Mouse (Mus musculus) adrenal gland, postnatal 10 days (tissue): ENCODE data around the gene Neurl2. TPM values are rescaled to one million over a fixed set of nuclear protein-coding genes. Genes with fewer than 3 reads are reported as not detected.
"Not testable (repeated sequence)": the region's sequence is repeated elsewhere in the genome, so short reads cannot be mapped to it uniquely, and the experiment has no call there.

ENCODE experiments used
- DNase-seq: peaks from one replicate; pipeline ENCODE4 v3.0.0; 2021; ENCODE audit warnings: mixed read lengths
- long read RNA-seq, 2 experiments: library from polyadenylated mRNA; stranded (forward); transcript quantifications; one replicate each; pipeline ENCODE4 v2.0.0; 2021
- total RNA-seq, 2 experiments: library from RNA; stranded (reverse); gene quantifications; 2 replicates each; pipeline ENCODE4 v1.2.3; 2021

Neurl2 gene
- total RNA-seq, result 1 to 10 TPM; 3.4 to 8.0 TPM
- long read RNA-seq, experiment 1, transcript Neurl2-201 (2 exons, 1,014 nt), result major isoform, 6 of 6 reads
- long read RNA-seq, experiment 1, partial matches to known transcripts, result 0 of 6 reads
- long read RNA-seq, experiment 1, other reads (novel, unspliced or antisense), result 0 of 6 reads
- long read RNA-seq, experiment 2, transcript Neurl2-201 (2 exons, 1,014 nt), result major isoform, 5 of 5 reads
- long read RNA-seq, experiment 2, partial matches to known transcripts, result 0 of 5 reads
- long read RNA-seq, experiment 2, other reads (novel, unspliced or antisense), result 0 of 5 reads

DNA sequence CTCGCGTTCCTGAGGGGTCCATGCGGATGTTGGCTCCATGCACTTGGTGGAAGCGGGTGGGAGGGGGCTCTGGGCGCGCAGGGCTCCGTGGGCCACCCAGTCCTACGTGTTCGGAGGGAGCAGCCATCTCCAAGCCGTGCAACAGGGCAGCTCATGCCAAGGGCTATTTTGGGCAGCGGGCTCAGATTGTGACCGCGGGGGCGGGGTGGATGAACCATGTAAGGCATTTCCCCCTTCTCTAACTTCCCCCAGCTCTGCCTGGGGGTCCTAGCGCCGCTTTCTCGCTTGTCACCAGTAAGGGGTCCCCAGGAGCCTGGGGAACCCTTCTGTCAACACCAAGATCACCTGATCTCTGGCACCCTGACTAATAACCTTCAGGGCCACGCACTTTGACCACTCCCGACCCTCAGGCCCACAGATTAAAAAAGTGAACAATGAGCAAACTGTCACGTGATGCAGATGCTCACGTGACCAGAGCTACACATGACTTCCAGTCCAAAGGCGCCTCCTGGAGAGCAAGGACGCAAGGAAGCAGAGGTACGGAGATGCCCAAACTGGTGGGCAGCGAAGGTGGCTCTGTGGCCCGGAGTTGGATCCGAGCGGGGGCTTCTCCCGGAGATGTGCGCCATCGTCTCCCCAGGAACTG lies at the start of gene Neurl2:
TSS of gene Neurl2 (minus strand) at position 143 of the 646 bp plus-strand sequence.
- DNase-seq, result peak; percentile 92

DNA sequence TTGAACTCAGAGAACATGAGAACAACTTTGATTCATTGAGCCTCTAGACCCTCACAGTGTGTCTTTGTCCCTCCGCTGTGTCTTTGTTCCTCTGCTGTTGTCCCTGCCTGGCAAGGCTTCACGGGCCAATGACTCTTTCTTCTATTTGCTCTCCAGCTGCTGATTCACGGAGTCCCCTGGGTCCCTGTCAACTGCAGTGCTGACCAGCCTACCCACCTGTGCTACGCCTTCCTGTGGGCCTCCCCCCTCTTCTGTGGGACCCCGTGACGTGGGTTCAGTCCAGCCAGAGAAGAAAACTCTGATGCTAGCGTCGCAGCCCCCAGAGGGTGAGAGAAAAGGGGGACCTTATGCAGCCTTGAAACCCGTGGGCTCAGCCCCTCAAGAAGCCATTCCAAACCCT lies 49.4 kb upstream of the Neurl2 start:
- no peak for DNase-seq

DNA sequence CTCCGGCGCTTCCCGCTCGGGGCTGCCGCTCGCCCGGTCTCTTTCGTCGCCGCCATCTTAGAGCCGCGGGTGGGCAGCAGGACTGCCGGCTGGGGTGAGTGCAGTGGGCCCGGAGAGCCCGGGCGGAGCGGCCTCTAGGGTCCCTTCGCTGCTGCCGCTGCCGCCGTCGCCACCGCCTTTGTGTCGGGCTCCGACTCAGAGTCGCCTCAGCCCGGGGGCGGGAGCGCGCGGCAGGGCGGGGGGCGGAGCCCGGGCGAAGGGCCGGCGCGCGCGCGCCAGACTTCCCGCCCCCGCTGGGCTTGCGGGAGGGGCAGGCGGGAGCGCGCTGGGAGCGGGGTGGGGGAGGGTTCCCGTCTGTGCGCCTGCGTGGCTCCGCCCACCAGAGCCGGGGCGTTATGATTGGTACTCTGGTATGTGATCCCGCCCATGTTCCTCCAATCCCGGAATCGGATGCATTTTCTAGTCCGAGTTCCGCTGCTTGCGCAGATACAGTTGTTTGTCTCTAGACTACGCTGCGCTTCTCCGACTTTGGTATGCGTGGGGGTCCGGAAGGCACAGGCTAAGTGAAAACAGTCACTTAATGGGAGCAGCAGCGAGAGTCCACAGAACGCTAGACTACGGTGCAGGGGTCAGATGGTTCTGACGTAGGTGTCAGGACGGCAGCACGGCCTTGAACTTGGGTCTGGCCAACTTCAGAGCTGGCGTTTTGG lies 46.5 kb upstream of the Neurl2 start:
- peak; percentile 97 for DNase-seq

DNA sequence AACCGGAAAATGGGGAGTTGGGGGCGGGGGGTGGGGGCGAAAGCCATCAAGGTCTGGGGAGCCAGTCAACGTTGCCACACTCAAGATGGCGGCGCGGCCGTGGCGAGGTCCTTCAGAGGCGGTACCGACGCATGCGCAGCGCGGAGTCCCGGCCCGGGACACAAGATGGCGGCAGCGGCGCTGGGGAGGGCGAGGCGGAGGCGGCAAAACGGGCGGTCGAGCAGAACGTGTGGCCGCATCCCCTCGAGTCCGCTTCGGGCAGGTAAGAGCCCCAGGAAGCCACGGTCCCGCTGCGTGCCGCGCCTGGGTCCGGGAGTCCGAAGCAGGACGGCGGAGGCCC lies 45.9 kb upstream of the Neurl2 start, which contains the start of gene Pcif1:
TSS of gene Pcif1 (plus strand) at position 77 of the 340 bp plus-strand sequence.
- DNase-seq, result peak; percentile 96

DNA sequence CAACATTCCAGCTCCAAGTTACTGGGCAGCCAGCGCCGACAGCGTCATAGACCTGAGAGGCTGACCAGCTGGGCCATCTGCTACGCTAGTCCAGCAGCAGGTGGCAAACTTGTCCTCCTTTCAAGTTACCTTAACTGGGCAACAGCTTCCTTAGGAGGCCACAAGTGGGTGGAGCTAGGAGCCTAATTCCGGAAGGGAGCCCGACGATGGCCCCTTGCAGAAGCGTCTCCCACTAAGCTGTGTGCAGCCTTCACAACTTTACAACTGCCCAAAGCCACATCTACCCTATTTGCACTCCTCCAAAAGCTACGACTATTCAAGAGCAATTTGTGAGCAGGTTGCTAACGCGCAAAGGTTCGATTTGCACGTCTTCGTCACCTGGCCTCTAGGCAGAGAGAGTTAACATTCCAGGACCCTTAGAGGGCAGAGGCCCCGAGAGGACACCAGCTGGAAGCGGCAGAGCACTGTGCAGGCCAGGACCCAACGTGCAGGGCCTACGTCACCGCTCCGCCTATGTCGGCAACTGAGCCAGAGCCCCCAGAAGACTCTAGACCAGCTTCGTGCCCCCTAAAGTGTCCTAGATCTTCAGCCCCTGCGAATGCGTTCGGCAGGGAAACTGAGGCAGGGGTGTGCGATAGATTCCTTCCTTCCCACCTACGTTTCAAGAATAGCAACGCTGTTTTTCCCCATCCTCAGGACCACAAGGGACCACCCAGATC lies 45.4 kb upstream of the Neurl2 start:
- peak; percentile 74 for DNase-seq

DNA sequence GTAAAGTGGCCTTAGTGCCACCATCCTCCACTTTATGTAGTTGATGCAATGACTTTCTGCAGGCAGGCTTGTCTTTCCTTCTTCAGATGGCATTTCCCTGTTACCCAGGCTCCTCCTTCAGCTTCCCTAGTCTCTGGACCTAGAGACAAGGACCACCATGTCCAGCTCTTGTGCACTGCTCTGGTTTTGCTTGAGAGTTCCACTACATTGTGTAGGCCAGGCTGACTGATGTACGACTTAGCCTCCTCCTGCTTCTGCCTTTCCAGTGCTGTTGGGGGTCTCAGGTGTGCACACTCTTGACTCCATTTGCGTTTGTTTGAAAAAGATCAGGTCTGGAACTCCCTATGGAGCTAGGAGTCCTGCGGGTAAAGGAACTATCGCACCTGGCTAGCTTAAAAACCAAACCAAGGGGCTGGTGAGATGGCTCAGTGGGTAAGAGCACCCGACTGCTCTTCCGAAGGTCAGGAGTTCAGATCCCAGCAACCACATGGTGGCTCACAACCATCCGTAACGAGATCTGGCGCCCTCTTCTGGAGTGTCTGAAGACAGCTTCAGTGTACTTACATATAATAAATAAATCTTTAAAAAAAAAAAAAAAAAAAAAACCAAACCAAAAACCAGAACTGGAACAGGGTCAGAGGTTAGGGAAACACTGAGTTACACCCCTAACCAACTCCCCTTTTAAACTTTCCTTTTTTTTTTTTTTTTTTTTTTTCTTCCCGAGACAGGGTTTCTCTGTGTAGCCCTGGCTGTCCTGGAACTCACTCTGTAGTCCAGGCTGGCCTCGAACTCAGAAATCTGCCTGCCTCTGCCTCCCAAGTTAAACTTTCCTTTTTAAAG lies 44.3 kb upstream of the Neurl2 start:
- DNase-seq, result not testable (repeated sequence)

DNA sequence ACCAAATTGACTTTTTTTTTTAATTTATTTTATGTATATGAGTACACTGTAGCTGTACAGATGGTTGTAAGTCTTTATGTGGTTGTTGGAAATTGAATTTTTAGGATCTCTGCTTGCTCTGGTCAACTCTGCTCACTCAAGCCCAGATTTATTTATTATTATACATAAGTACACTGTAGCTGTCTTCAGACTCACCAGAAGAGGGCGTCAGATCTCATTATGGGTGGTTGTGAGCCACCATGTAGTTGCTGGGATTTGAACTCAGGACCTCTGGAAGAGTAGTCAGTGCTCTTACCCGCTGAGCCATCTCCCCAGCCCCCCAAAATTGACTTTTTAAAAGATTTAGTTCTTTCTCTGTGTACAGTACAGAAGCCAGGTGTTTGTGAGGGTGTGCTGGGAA lies 42.4 kb upstream of the Neurl2 start:
- not testable (repeated sequence) for DNase-seq

DNA sequence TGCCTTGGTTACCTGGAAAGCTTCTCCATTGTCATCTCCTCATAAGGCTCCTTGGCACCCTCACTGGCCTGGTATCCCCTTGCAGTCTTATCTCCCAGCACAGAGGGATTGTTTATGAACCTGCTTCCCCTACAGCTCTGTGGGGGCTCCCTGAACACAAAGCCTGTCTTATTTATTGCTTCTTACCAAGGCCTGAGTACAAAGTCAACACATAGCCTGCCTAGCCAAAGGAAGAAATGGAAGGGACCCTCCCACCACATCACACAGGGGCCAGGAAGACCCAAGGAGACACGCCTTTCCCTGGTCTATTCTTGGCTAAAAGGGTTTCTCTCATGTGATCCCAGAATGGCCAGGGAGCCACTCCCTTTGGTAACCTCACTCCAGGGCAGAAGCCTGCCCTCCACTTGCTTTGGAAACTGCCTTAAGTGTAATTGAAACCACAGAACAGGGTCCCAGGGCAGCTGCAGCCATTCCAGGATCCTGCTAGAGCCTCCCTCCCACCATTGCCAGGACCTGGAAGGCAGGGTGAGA lies 41.0 kb upstream of the Neurl2 start:
- DNase-seq, result no peak

DNA sequence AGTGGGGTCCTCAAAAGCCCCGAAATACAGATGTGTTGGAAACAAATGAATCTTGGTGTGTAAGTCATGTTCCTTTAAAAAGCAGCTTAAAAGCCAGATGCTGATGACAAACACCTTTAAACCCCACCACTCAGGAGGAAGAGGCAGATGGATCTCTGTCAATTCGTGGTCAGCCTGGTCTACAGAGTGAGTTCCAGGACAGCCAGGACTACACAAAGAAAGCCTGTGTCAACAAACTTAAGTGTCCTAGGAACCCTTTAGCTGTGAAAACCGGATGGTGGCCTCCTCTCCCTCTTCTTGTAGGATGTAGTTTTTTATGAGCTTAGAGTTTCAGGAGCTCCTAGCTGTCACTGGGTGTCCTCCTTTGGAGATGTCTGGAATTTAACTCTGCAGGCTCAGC lies 40.4 kb upstream of the Neurl2 start:
- no peak for DNase-seq

DNA sequence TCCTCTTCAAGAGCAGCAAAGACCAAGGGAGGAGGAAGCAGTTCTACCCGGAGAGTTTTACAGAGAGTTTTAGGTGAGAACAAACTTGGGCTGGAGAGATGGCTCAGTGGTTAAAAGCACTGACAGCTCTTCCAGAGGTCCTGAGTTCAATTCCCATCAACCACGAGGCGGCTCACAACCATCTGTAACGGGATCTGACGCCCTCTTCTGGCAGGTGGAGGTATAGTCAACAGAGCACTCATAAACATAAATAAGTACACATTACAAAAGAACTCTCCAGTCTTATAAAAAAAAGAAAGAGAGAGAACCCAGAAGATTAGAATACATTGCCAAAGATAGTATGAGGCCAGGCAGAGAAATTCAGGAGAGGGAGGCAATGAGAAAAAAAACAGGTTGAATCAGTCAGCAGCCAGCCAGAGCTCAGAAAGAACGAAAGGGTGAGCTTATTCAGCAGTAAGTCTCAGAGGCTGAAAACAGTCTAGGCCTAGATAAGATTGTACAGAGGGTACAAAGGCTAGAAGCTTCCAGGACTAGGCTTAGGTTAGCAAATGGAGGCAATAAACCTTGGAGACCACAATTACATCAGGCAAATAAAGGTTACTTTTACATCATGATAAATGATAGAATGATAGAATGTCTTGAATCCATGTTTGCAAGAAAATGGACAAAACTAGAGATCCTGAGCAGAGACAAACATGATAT lies 38.5 kb upstream of the Neurl2 start:
- DNase-seq, result no peak

DNA sequence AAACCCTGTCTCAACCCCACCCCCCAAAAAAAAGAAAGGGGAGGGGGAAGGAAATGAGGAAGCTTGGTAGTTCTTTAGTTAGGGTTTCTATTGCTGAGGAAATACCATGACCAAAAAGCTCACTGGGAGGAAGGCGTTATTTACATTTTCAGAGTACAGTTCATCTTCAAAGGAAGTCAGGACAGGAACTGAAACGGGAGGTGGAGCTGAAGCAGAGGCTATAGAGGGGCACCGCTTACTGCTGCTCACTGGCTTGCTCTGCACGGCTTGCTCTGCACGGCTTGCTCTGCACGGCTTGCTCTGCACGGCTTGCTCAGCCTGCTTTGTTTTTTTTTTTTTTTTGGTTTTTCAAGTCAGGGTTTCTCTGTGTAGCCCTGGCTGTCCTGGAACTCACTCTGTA lies 35.2 kb upstream of the Neurl2 start:
- no peak for DNase-seq

DNA sequence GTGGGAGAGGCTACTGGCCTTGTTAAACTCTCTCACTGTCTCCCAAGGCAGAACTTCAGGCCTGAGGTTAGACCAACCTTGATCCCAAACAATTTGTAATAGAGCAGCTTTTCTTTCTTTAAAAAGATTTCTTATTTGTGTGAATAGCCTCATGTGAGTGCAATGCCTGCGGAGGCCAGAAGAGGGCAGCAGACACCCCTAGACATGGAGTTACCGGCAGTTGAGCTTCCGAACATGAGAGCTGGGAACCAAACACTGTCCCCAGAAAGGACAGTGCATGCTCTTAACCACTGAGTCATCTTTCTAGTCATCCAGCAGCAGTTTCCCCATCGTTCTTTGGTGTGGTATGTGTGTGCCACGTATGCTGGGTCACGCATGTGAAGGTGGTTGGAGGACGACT lies 34.3 kb upstream of the Neurl2 start:
- no peak for DNase-seq

DNA sequence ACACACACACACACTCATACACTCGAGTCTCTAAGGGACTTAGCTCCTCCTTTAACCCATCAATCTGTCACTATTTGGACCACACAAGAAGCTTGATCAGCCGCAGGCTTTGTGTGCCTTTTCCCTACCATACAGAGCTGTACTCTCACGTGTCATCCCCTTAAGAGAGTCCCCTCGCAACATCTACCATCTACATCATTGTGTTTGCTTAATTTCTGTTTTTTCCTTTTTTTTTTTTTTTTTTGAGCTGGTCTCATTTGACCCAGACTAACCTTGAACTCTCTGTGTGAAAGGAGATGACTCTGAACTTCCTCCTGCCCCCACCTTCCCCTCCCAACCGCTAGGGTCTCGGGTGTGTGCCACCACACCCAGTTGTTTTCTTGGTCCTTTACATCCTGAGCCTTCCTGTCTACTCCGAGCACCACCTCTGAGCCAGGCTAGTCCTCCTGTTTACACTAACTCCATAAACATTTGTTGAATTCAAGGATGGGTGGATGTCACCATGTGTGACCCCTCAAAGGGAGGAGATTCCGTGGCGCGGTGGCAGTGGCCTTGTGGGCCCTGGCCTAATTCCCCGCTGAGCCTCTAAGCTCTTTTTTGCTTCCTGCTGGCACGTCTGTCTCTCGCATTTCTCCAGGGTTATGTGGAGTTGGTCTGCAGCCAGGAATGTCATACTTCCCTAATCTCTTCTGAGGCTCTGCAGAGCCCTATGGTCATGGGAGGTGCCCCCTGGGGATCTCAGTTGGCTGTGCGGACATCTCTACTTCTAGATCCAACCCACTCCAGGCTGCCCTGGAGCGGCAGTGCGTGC lies 33.7 kb upstream of the Neurl2 start:
- DNase-seq, result peak; percentile 87

DNA sequence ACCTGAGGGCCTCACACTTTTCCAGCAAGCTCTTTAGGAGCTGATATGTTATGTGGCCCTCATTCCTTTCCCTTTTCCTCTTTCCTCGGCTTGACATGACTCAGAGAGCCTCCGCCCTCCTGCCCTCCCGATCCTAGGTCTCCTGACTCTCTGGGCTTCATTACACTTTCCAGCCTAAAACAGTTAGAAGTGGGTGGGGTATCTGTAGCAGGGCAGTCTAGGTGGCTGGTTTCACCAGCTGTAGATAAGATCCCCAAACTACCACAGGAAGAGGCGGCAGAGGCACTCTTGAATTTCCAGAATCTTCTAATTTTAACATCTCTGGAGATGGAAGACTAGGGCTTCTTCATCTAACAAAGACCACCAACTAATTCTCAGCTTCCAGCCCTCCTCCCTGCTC lies 31.3 kb upstream of the Neurl2 start:
- DNase-seq, result no peak

DNA sequence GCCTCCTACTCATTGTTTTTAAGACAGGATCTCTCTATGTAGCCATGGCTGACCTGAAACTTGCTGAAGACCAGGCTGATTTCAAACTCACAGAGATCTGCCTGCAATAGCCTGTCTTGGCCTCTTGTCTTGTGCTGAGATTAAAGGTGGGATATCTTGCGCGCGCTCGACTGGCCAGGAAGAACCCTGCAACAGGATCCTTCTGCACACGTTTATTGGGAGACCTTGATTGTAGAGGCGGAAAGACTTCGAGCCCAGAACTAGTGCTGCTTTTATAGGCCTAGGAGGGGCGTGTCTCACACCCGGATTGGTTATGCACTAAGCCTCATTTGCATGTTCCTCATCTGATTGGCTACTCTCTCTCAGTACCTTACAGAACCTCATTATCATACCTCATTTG lies 30.2 kb upstream of the Neurl2 start:
- not testable (repeated sequence) for DNase-seq

DNA sequence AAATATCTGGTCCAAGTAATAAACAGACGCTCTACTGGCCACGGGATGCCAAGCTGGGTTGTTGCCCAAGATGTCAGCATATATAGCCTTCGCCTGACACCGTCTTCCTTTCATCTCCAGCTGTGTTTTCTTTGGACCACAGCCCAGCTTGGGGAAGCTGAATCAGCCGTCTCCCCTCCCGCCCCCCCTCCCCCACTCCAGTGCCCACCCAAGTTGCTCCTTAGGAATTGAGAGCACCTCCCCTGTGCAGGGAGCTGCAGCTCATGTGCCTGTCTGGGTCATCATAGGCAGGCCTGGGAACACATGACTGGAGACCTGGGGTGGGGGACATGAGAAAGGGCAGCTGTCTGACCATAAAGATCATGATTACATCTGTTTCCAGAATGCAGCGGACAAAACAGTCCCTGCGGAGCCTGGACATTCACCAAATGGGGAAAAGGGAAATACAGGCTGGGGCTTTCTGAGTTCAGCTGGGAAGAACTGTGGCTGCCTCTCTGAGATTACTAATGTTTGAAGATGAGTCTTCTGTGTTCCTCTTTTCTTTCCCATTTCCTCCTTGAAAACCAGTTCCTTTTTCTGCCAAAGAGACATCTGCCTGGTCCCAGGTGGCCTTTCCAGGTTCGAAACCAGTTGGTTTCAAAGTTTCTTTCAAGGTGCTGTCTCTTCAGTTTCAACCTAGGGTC lies 29.1 kb upstream of the Neurl2 start:
- DNase-seq, result peak; percentile 86

DNA sequence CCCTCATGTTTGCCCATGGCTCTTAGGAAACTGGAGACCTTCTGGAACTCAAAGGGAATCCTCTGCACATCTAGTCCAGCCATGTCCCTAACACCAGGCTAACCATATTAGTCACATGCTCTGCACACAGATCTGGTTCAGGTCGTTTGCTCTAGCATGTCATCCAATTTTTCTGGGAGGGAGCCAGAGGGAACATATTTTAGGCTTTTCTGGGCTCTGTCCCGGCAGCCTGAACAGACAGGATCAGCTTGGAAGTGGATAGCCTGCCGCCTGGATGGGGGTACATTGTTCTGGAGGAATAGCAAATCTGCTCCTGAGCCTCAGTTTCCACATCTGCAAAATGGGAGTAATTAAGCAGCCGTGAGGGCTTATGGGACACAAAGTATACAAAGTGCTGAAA lies 27.8 kb upstream of the Neurl2 start:
- DNase-seq, result no peak

DNA sequence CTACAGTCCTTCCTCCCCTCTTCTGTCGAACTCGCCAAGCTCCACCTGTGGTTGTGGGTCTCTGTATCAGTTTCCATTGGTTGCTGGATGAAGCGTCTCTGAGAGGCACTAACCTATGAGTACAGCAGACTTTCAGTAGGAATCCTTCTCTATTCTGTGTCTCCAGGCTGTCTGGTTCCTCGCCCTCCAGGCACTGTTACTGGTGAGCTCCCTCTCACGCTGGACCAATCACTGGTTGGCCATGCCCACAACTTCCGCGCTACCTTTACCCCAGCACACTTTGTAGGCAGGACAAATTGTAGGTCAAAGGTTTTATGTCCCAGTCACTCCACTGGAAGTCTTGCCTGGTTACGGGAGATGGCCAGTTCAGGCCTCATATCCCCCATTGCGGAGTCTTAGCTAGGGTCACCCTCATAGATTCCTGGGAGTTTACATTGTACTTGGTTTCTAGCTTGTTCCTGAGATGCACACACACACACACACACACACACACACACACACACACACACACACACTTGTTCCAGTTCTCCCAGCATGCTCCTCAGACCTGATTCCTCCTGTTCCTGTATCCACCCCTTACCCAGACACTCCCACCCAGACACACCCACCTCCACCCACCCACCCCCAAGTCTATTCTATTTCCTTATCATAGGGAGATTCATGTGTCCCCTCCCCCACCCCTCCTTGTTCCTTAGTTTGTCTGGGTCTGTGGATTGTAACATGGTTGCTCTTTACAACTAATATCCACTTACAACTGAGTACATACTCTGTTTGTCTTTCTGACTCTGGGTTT lies 26.6 kb upstream of the Neurl2 start:
- peak; percentile 56 for DNase-seq

DNA sequence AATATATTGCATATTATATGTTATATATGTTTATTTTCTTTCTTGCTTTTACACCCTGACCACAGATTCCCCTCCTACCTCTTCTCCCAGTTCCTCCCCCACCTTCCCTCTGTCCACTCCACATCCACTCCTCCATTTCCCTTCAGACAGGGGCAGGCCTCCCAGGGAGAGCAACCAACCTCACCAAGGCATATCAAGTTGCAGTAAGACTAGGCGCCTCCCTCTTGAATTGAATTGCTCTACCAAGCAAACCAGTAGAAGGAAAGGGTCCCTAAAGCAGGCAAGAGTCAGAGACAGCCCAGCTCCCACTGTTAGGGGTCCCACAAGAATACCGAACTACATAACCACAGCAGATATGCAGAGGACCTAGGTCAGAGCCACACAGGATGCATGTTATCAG lies 25.9 kb upstream of the Neurl2 start:
- DNase-seq, result no peak
